Mouse (Mus musculus) hindbrain, postnatal 0 days (tissue): ENCODE data around the gene Prr7. TPM values are rescaled to one million over a fixed set of nuclear protein-coding genes. Genes with fewer than 3 reads are reported as not detected.
A peak's percentile ranks its signal among the peaks of the same experiment; 100 is the strongest.

Experiments
- ATAC-seq: fragments of 200-750 bp; cut with Nextera tagmentation; 2 replicates; pipeline ENCODE4 v1.8.0; 2017; ENCODE audit warnings: mild to moderate bottlenecking, moderate TSS enrichment, moderate library complexity
- DNase-seq: peaks from one replicate; pipeline ENCODE4 v3.0.0-alpha.2; 2015; ENCODE audit warnings: low spot score
- H3K27ac ChIP-seq: fragments of 300-500 bp; sonication (generic); 2 replicates; pipeline ENCODE4 v1.5.1; 2014; ENCODE audit warnings: mild to moderate bottlenecking
- H3K27me3 ChIP-seq: fragments of 300-500 bp; sonication (generic); 2 replicates; pipeline ENCODE4 v1.6.1; 2014; ENCODE audit warnings: low read length, mixed read lengths; ENCODE audit not compliant: insufficient read depth
- H3K36me3 ChIP-seq: fragments of 300-500 bp; sonication (generic); 2 replicates; pipeline ENCODE4 v1.6.1; 2014; ENCODE audit warnings: low read length, mixed read lengths; ENCODE audit not compliant: insufficient read depth
- H3K4me1 ChIP-seq: fragments of 300-500 bp; sonication (generic); 2 replicates; pipeline ENCODE4 v1.6.1; 2014; ENCODE audit warnings: antibody characterized with exemption, low read length, mixed read lengths; ENCODE audit not compliant: insufficient read depth
- H3K4me2 ChIP-seq: fragments of 300-500 bp; sonication (generic); 2 replicates; pipeline ENCODE4 v1.6.1; 2014; ENCODE audit warnings: low read depth, mild to moderate bottlenecking, low read length, moderate library complexity, mixed read lengths
- H3K4me3 ChIP-seq: fragments of 300-500 bp; sonication (generic); 2 replicates; pipeline ENCODE4 v1.5.1; 2014; ENCODE audit warnings: low read length
- H3K9ac ChIP-seq: fragments of 300-500 bp; sonication (generic); replicated peaks from 2 replicates; pipeline ENCODE4 v1.6.1; 2014; ENCODE audit warnings: mild to moderate bottlenecking, low read length, moderate library complexity, mixed read lengths
- H3K9me3 ChIP-seq: fragments of 300-500 bp; sonication (generic); 2 replicates; pipeline ENCODE4 v1.6.1; 2016; ENCODE audit warnings: low read length, mixed read lengths
- CTCF ChIP-seq: IDR thresholded peaks from 2 replicates; pipeline ENCODE4 v1.5.1; 2016; ENCODE audit warnings: antibody characterized with exemption, control low read depth, low read depth
- WGBS: fragments of 180-500 bp; shearing (Covaris S2); extraction: QIAGEN DNeasy Blood & Tissue Kit; methylation state at CpG from one replicate; pipeline ENCODE4 v1.1.7; 2014; 5-methylcytosine and 5-hydroxymethylcytosine counted together
- polyA plus RNA-seq: library from polyadenylated mRNA; unstranded; fragments of >200 nt; fragmentation: Nextera tagmentation; extraction: Ambion mirVana; gene quantifications from 2 replicates; pipeline ENCODE4 v1.2.1, GENCODE M21; 2015
- total RNA-seq: library from RNA; depleted of rRNA; stranded (reverse); fragments of >200 nt; gene quantifications from 2 replicates; pipeline ENCODE4 v1.2.3, GENCODE M21; 2014

Prr7 gene
- total and polyA plus RNA-seq, 2 experiments from 2014 or later, result 4.6 to 106 TPM

DNA sequence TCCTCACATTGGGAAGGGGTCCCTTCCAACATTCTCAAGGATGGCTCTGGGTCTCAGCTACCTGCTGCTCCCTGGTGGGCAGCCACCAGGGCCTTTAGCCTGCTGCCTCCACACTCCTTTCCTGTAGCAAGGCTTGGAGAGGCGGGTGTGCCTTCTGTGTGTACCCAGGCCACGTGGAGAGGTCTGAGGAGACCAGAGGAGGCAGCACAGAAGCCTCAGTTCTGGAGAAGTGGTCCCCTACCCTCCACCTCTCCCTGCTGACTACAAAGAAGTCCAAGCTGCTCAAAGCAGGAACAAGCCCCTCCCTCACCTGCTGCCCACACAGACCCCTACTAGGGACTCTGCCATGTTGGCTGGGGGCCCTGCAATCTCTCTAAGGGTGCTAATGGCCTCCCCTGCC is 30.2 kb downstream of the Prr7 start:
- H3K36me3 ChIP-seq, result no peaks in the 10 kb centered on the region
- DNase-seq (no peak), ATAC-seq (no peak)
- WGBS, result 31% methylated on average over 2 of the region's 2 CpGs
- no peak overlapping the region for H3K4me3 ChIP-seq
- no peak overlapping the region for H3K4me2 ChIP-seq
- no peak overlapping the region for H3K9ac ChIP-seq
- H3K9me3 ChIP-seq, result no peaks in the 10 kb centered on the region
- H3K27ac ChIP-seq, result no peak overlapping the region; the same call in 1 of the 2 replicates
- peaks cover 16% of the 10 kb centered on the region for H3K4me1 ChIP-seq
- no peak for TF ChIP-seq CTCF
- H3K27me3 ChIP-seq, result no peaks in the 10 kb centered on the region

DNA sequence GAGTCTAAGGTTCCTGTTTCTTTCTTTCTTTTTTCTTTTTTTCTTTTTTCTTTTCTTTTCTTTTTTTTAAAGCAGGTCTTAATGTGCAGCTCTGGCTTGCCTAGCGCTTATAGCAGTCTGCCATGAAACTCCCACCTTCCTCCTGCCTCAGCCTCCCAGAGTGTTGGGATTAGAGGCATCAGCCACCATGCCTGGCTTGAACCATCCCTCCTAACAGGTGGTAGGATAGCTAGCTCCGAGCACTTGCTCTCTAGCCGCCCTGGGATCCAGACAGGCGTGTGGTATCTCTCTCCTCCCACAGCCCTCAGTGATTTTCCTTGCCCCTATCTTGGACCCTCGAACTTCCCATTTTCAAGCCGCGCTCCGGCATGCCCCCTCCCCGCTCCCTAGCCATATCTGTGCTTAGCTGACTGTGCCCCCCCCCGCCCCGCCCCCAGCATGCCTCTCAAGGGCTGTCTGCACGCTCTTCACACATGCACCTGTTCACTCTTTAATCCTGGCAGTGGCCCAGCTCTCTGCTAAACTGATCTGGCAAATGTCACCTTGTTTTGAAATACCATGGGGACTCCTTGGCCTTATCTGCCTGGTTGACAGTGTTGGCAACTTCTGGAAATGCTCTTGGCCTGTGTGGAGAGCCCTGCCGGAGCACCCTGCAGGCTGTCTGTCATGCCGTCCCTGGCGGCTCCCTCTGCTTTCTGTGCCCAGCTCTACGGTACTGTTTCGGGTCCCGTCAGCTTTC is 31.0 kb downstream of the Prr7 start:
- DNase-seq, result peak; percentile 70
- ATAC-seq, result peak; percentile 59; the same call in 1 of the 2 replicates
- 14% methylated on average over 18 of the region's 18 CpGs for WGBS

DNA sequence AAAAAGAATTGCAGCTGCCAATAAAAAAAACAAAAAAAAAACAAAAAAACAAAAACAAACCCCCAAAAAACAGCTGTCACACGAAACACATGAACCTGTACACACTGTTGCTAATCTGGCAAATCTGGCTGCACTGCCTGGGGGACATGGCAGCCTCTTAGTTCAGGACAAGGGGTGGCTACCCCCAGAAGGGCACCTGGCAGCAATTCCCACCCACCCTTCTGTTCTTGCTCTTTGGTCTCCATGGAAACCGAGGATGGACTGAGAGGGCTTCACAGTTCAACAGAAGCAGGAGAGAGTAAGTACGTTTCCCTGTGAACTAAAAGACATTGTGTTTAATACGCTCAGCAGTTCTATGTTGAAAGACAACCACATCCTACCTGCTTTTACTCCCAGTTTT is 31.6 kb downstream of the Prr7 start:
- WGBS, result 16% methylated on average over 4 of the region's 4 CpGs
- H3K9ac ChIP-seq, result no peak overlapping the region; the same call in 1 of the 2 replicates
- DNase-seq, result peak; percentile 45

More for the DNA sequence above, 31.0 kb downstream of the Prr7 start:
- no peaks in the 10 kb centered on the region for H3K27me3 ChIP-seq
- no peak overlapping the region; the same call in 1 of the 2 replicates for H3K4me2 ChIP-seq
- H3K9me3 ChIP-seq, result no peaks in the 10 kb centered on the region
- no peaks in the 10 kb centered on the region for H3K36me3 ChIP-seq
- H3K9ac ChIP-seq, result no peak overlapping the region; the same call in 1 of the 2 replicates
- TF ChIP-seq CTCF, result no peak
- peaks cover 16% of the 10 kb centered on the region for H3K4me1 ChIP-seq
- H3K4me3 ChIP-seq, result no peak overlapping the region
- H3K27ac ChIP-seq, result peak overlapping the region; percentile 45

GRCm38 (mm10) chr13:55496661-55497060 is 32.6 kb downstream of the Prr7 start:
- TF ChIP-seq CTCF, result no peak
- Histone ChIP-seq H3K36me3 (no peaks in the 10 kb centered on the region), H3K4me2 (no peak overlapping the region), H3K9ac (no peak overlapping the region; the same call in 1 of the 2 replicates), H3K27me3 (no peaks in the 10 kb centered on the region), H3K27ac (peak overlapping the region; percentile 48; the same call in 1 of the 2 replicates), H3K9me3 (no peaks in the 10 kb centered on the region), H3K4me1 (peaks cover 16% of the 10 kb centered on the region), H3K4me3 (no peak overlapping the region)
- no peak for ATAC-seq
- WGBS, result 60% methylated on average over 6 of the region's 6 CpGs
- no peak for DNase-seq

More for the DNA sequence above, 31.6 kb downstream of the Prr7 start:
- Histone ChIP-seq H3K27ac (peak overlapping the region; percentile 48; the same call in 1 of the 2 replicates), H3K36me3 (no peaks in the 10 kb centered on the region), H3K4me3 (no peak overlapping the region), H3K4me2 (peak overlapping the region; percentile 10; the same call in 1 of the 2 replicates), H3K9me3 (no peaks in the 10 kb centered on the region), H3K27me3 (no peaks in the 10 kb centered on the region), H3K4me1 (peaks cover 16% of the 10 kb centered on the region)
- ATAC-seq, result no peak
- TF ChIP-seq CTCF, result no peak

DNA sequence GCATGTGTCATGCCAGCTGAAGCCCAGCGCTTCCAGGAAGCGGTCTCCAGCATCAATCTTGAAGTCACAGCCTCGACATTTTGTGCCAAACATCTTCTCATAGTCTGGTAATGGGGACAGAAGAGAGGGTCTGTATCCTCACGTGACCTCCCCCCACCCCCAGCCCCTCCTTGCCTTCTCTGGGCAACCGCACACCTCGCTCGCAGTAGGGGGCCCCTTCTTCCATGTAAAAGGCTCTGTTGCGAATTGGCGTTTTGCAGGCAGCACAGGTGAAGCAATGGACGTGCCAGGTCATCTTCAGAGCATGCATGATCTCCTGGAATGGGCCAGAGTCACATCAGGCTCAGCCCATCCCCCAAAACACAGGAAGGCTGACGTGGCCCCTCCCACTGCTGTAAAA is 34.8 kb downstream of the Prr7 start:
- peaks cover 16% of the 10 kb centered on the region for H3K4me1 ChIP-seq
- peaks cover 10% of the 10 kb centered on the region; the same call in 1 of the 2 replicates for H3K36me3 ChIP-seq
- no peak overlapping the region for H3K27ac ChIP-seq
- ATAC-seq (no peak), DNase-seq (no peak)
- 60% methylated on average over 11 of the region's 11 CpGs for WGBS
- H3K27me3 ChIP-seq, result no peaks in the 10 kb centered on the region
- no peak overlapping the region for H3K4me2 ChIP-seq
- H3K4me3 ChIP-seq, result no peak overlapping the region
- TF ChIP-seq CTCF, result no peak
- H3K9me3 ChIP-seq, result no peaks in the 10 kb centered on the region
- H3K9ac ChIP-seq, result no peak overlapping the region

- H3K4me3 ChIP-seq, result no peak overlapping the region
- no peak overlapping the region for H3K27ac ChIP-seq
- WGBS, result 83% methylated on average over 10 of the region's 10 CpGs
- H3K4me1 ChIP-seq, result peaks cover 12% of the 10 kb centered on the region
- no peak for DNase-seq
- peaks cover 10% of the 10 kb centered on the region; the same call in 1 of the 2 replicates for H3K36me3 ChIP-seq
- H3K9ac ChIP-seq, result no peak overlapping the region
- no peaks in the 10 kb centered on the region for H3K27me3 ChIP-seq
- no peak for TF ChIP-seq CTCF
- no peaks in the 10 kb centered on the region for H3K9me3 ChIP-seq
- no peak overlapping the region for H3K4me2 ChIP-seq
- no peak for ATAC-seq
These were observed 36.5 kb downstream of the Prr7 start for GRCm38 (mm10) chr13:55500575-55500974.

DNA sequence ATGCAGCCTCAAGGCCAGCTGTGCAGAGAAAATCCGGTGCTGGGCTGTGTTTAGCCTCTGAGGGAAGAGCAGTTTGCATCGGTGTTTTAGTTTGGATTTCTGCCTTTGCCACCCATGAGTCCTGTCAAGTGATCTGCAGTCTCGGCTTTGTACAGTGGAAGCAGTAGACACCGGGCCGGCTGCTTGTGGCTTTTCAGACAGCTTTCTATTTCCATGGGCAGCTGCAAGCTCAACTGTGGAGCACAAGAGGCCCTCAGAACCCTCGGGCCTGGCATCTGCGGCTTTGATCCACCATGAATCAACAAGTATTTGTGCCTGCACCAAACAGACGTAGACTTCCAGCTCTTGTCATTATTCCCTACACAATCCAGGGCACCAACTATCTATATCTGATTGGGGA is 38.3 kb downstream of the Prr7 start:
- no peak for DNase-seq
- TF ChIP-seq CTCF, result no peak
- Histone ChIP-seq H3K9ac (no peak overlapping the region), H3K4me2 (no peak overlapping the region), H3K4me1 (no peaks in the 10 kb centered on the region), H3K27me3 (no peaks in the 10 kb centered on the region), H3K4me3 (no peak overlapping the region), H3K36me3 (peaks cover 20% of the 10 kb centered on the region; the same call in 1 of the 2 replicates), H3K27ac (no peak overlapping the region), H3K9me3 (no peaks in the 10 kb centered on the region)
- 79% methylated on average over 8 of the region's 8 CpGs for WGBS
- ATAC-seq, result no peak
